Mouse (Mus musculus) intestine, postnatal 0 days (tissue): ENCODE results near the gene Spen. TPM values are rescaled to one million over a fixed set of nuclear protein-coding genes. Genes with fewer than 3 reads are reported as not detected.

ENCODE experiments used
- ATAC-seq: fragments of 200-750 bp; cut with Nextera tagmentation; 2 replicates; pipeline ENCODE4 v1.8.0; 2017; ENCODE audit warnings: mild to moderate bottlenecking, moderate TSS enrichment, moderate library complexity
- H3K27ac ChIP-seq: fragments of 300-500 bp; sonication (generic); 2 replicates; pipeline ENCODE4 v1.5.1; 2014; ENCODE audit warnings: mild to moderate bottlenecking, low read depth, low read length, moderate library complexity
- H3K27me3 ChIP-seq: fragments of 300-500 bp; sonication (generic); replicated peaks from 2 replicates; pipeline ENCODE4 v1.6.1; 2014; ENCODE audit warnings: low read length, mixed read lengths; ENCODE audit not compliant: control insufficient read depth, insufficient read depth
- H3K36me3 ChIP-seq: fragments of 300-500 bp; sonication (generic); 2 replicates; pipeline ENCODE4 v1.6.1; 2014; ENCODE audit warnings: mild to moderate bottlenecking, moderate library complexity; ENCODE audit not compliant: control insufficient read depth, insufficient read depth
- H3K4me1 ChIP-seq: fragments of 300-500 bp; sonication (generic); replicated peaks from 2 replicates; pipeline ENCODE4 v1.6.1; 2014; ENCODE audit warnings: antibody characterized with exemption, low read length, mixed read lengths; ENCODE audit not compliant: control insufficient read depth, insufficient read depth
- H3K4me2 ChIP-seq: fragments of 300-500 bp; sonication (generic); replicated peaks from 2 replicates; pipeline ENCODE4 v1.6.1; 2014; ENCODE audit warnings: low read depth, mild to moderate bottlenecking, moderate library complexity
- H3K4me3 ChIP-seq: fragments of 300-500 bp; sonication (generic); 2 replicates; pipeline ENCODE4 v1.5.1; 2014; ENCODE audit warnings: low read depth, low read length
- H3K9ac ChIP-seq: fragments of 300-500 bp; sonication (generic); 2 replicates; pipeline ENCODE4 v1.6.1; 2014; ENCODE audit warnings: mild to moderate bottlenecking, low read depth, low read length
- H3K9me3 ChIP-seq: fragments of 300-500 bp; sonication (generic); 2 replicates; pipeline ENCODE4 v1.6.1; 2016; ENCODE audit warnings: mixed run types; ENCODE audit not compliant: control insufficient read depth
- CTCF ChIP-seq: sonication (generic); IDR thresholded peaks from 2 replicates; pipeline ENCODE4 v1.5.1; 2016; ENCODE audit warnings: low read depth, mild to moderate bottlenecking, control low read depth, antibody characterized with exemption, moderate library complexity
- WGBS: fragments of 180-500 bp; shearing (Covaris S2); extraction: QIAGEN DNeasy Blood & Tissue Kit; methylation state at CpG from one replicate; pipeline ENCODE4 v1.1.7; 2014; 5-methylcytosine and 5-hydroxymethylcytosine counted together
- polyA plus RNA-seq: library from polyadenylated mRNA; unstranded; fragments of >200 nt; fragmentation: Nextera tagmentation; extraction: Ambion mirVana; gene quantifications from 2 replicates; pipeline ENCODE4 v1.2.1, GENCODE M21; 2015

Spen gene
- polyA plus RNA-seq, 1 experiment from 2014 or later, result 3.2 TPM

DNA sequence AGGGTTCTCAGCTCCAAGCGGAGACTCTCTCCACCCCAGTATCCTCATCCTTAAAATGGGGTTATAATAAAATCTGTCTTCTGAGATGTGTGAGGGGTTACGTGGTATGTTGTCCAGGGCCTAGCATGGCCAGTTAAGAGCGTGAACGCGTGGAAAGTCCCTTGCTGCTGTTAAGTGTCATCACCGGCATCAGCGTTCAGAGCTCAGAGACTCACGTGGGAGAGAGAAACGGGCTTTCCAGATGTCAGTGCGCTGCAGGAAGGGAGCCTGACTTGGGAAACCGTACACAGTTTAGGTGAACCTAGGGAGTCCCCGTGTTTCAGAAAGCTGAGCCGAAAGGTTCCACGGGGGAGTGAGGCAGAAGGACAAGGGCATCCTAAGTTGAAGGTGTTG lies 93.1 kb downstream of the Spen start:
- 14% methylated on average over 14 of the region's 14 CpGs for WGBS
- no peak overlapping the region for H3K27ac ChIP-seq
- no peak for ATAC-seq
- H3K4me1 ChIP-seq, result peaks cover 4% of the 10 kb centered on the region; the same call in 1 of the 2 replicates
- peak overlapping the region; percentile 79 for H3K9ac ChIP-seq
- no peak for TF ChIP-seq CTCF
- H3K27me3 ChIP-seq, result no peaks in the 10 kb centered on the region
- peaks cover 21% of the 10 kb centered on the region for H3K36me3 ChIP-seq
- H3K4me3 ChIP-seq, result peak overlapping the region; percentile 95
- no peaks in the 10 kb centered on the region for H3K9me3 ChIP-seq
- peak overlapping the region; percentile 94 for H3K4me2 ChIP-seq

GRCm38 (mm10) chr4:141444451-141445327 lies 93.7 kb downstream of the Spen start, which contains the start of gene Zbtb17:
TSS of gene Zbtb17 (plus strand) at chr4:141444654.
- no peaks in the 10 kb centered on the region for H3K9me3 ChIP-seq
- peaks cover 21% of the 10 kb centered on the region for H3K36me3 ChIP-seq
- H3K4me1 ChIP-seq, result peaks cover 4% of the 10 kb centered on the region; the same call in 1 of the 2 replicates
- peak within 1 kb of the TSS; percentile 79 for H3K9ac ChIP-seq
- H3K4me2 ChIP-seq, result peak within 1 kb of the TSS; percentile 94
- under 1% methylated on average over 77 of the region's 102 CpGs for WGBS
- peak within 1 kb of the TSS; percentile 50; the same call in 1 of the 2 replicates for H3K27ac ChIP-seq
- peak within 1 kb of the TSS; percentile 95 for H3K4me3 ChIP-seq
- no peaks in the 10 kb centered on the region for H3K27me3 ChIP-seq
- TF ChIP-seq CTCF, result 0 out of 2 replicates have a peak, but pooled peaks have one; percentile 6
- ATAC-seq, result peak; percentile 83

- H3K27me3 ChIP-seq, result no peaks in the 10 kb centered on the region
- peaks cover 12% of the 10 kb centered on the region for H3K36me3 ChIP-seq
- peak overlapping the region; percentile 94 for H3K4me2 ChIP-seq
- 37% methylated on average over 11 of the region's 11 CpGs for WGBS
- no peak overlapping the region for H3K27ac ChIP-seq
- no peaks in the 10 kb centered on the region for H3K9me3 ChIP-seq
- H3K9ac ChIP-seq, result peak overlapping the region; percentile 79
- peaks cover 4% of the 10 kb centered on the region; the same call in 1 of the 2 replicates for H3K4me1 ChIP-seq
- H3K4me3 ChIP-seq, result peak overlapping the region; percentile 95
- TF ChIP-seq CTCF, result no peak
- ATAC-seq, result no peak
These were observed 94.6 kb downstream of the Spen start for GRCm38 (mm10) chr4:141443641-141444429.

DNA sequence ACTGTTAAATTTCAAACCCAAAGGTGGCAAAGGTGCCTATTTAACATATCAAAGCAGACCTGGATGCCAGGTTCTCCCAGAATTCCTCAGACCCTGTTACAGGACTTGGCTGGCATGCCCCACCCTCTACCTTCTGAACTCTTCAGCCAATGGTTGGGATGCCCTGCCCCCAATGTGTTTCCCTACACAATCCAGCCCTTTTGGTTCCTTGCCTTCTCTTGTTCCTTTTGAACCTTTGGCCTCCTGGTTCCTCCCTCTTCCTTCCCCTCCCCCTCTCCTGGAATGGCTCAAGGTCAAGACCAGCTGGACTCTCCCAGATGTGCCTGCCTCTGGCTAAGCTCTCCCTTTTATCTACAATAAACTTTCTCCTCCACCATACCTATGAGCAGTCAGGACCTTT lies 97.5 kb downstream of the Spen start:
- ATAC-seq, result no peak
- no peak overlapping the region for H3K4me2 ChIP-seq
- H3K4me3 ChIP-seq, result no peak overlapping the region
- no peak overlapping the region for H3K27ac ChIP-seq
- no peak for TF ChIP-seq CTCF
- no peaks in the 10 kb centered on the region for H3K27me3 ChIP-seq
- H3K9me3 ChIP-seq, result no peaks in the 10 kb centered on the region
- H3K9ac ChIP-seq, result no peak overlapping the region
- H3K36me3 ChIP-seq, result no peaks in the 10 kb centered on the region
- peaks cover 4% of the 10 kb centered on the region; the same call in 1 of the 2 replicates for H3K4me1 ChIP-seq

- Histone ChIP-seq H3K27ac (no peak overlapping the region), H3K4me3 (no peak overlapping the region), H3K9me3 (no peaks in the 10 kb centered on the region), H3K9ac (no peak overlapping the region), H3K4me1 (no peaks in the 10 kb centered on the region), H3K36me3 (no peaks in the 10 kb centered on the region), H3K27me3 (no peaks in the 10 kb centered on the region), H3K4me2 (no peak overlapping the region)
- 57% methylated on average over 12 of the region's 12 CpGs for WGBS
- no peak for TF ChIP-seq CTCF
- ATAC-seq, result no peak
These were observed 99.2 kb downstream of the Spen start for GRCm38 (mm10) chr4:141439083-141439803.
